Mouse (Mus musculus) neural tube, embryonic 11.5 days (tissue): ENCODE results near the gene Atrip. TPM values are rescaled to one million over a fixed set of nuclear protein-coding genes. Genes with fewer than 3 reads are reported as not detected.

Experiments used
- ATAC-seq: fragments of 200-750 bp; cut with Nextera tagmentation; 2 replicates; pipeline ENCODE4 v1.8.0; 2017; ENCODE audit warnings: moderate number of reproducible peaks, mild to moderate bottlenecking, moderate TSS enrichment, moderate library complexity; ENCODE audit not compliant: insufficient read depth, low FRiP score, low TSS enrichment
- DNase-seq: peaks from one replicate; pipeline ENCODE4 v3.0.0-alpha.2; 2015; ENCODE audit warnings: low spot score
- H3K27ac ChIP-seq: fragments of 300-500 bp; sonication (generic); 2 replicates; pipeline ENCODE4 v1.5.1; 2014; ENCODE audit warnings: low read depth, mild to moderate bottlenecking, low read length
- H3K27me3 ChIP-seq: fragments of 300-500 bp; sonication (generic); 2 replicates; pipeline ENCODE4 v1.6.1; 2014; ENCODE audit warnings: mild to moderate bottlenecking, low read length, mixed read lengths; ENCODE audit not compliant: control insufficient read depth, insufficient read depth
- H3K36me3 ChIP-seq: fragments of 300-500 bp; sonication (generic); 2 replicates; pipeline ENCODE4 v1.6.1; 2014; ENCODE audit warnings: mild to moderate bottlenecking, low read length, moderate library complexity, mixed read lengths; ENCODE audit not compliant: control insufficient read depth, insufficient read depth
- H3K4me1 ChIP-seq: fragments of 300-500 bp; sonication (generic); 2 replicates; pipeline ENCODE4 v1.6.1; 2014; ENCODE audit warnings: low read length, mixed read lengths; ENCODE audit not compliant: control insufficient read depth, insufficient read depth
- H3K4me2 ChIP-seq: fragments of 300-500 bp; sonication (generic); 2 replicates; pipeline ENCODE4 v1.6.1; 2014; ENCODE audit warnings: low read depth, mild to moderate bottlenecking, moderate library complexity
- H3K4me3 ChIP-seq: fragments of 300-500 bp; sonication (generic); 2 replicates; pipeline ENCODE4 v1.5.1; 2014; ENCODE audit warnings: low read depth, low read length
- H3K9ac ChIP-seq: fragments of 300-500 bp; sonication (generic); 2 replicates; pipeline ENCODE4 v1.6.1; 2014; ENCODE audit warnings: mild to moderate bottlenecking, low read length
- H3K9me3 ChIP-seq: fragments of 300-500 bp; sonication (generic); 2 replicates; pipeline ENCODE4 v1.6.1; 2016; ENCODE audit warnings: low read length; ENCODE audit not compliant: control insufficient read depth
- WGBS: fragments of 180-500 bp; shearing (Covaris S2); extraction: QIAGEN DNeasy Blood & Tissue Kit; methylation state at CpG from one replicate; pipeline ENCODE4 v1.1.7; 2014; 5-methylcytosine and 5-hydroxymethylcytosine counted together
- polyA plus RNA-seq: library from polyadenylated mRNA; unstranded; fragments of >200 nt; fragmentation: Nextera tagmentation; extraction: Ambion mirVana; gene quantifications from 2 replicates; pipeline ENCODE4 v1.2.1, GENCODE M21; 2014

Atrip gene
- polyA plus RNA-seq, 1 experiment from 2014 or later = 25.3 TPM

DNA sequence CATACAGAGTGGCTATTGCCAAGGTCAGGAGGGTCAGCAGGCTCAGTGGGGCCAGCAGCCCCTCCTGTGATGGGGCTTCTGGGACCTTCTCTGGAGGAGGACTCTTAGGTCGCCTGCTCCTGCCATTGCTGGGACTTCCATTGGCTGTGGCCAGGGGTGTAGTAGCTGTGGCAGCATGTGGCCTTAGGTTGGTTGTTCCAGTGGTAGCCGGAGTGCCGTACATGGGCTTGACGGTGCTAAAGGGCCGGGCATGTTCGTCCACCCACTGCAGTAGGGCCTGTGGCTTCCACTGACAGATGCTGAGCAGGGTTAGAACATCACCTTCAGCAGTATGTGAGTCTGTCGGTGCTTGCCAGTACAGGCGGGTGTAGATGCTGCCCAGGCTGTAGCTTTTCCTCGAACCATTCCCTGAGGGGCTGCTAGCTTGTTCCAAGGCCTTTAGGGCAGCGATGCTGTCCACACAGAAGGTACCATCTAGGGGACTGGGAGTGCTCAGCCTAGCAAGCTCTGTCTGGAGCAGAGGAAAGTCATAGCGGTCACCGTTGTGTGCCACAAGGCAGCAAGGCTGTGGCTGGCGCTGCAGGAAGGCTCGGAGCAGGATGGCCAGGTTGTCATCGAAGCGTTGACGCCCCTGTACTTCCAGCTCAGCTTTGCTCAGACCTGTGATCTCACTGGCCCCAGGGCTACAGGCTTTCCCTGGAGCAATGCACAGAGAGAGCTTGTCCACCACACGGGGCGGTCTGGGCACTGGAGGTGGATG, 15.7 kb downstream of the Atrip start:
- WGBS = 94% methylated on average over 19 of the region's 19 CpGs
- no peak overlapping the region for H3K4me2 ChIP-seq
- no peaks in the 10 kb centered on the region for H3K27me3 ChIP-seq
- H3K9ac ChIP-seq = no peak overlapping the region
- ATAC-seq (no peak), DNase-seq (no peak)
- H3K27ac ChIP-seq = no peak overlapping the region
- H3K9me3 ChIP-seq = no peaks in the 10 kb centered on the region
- peaks cover 3% of the 10 kb centered on the region; the same call in 1 of the 2 replicates for H3K4me1 ChIP-seq
- peaks cover 16% of the 10 kb centered on the region for H3K36me3 ChIP-seq
- no peak overlapping the region for H3K4me3 ChIP-seq

DNA sequence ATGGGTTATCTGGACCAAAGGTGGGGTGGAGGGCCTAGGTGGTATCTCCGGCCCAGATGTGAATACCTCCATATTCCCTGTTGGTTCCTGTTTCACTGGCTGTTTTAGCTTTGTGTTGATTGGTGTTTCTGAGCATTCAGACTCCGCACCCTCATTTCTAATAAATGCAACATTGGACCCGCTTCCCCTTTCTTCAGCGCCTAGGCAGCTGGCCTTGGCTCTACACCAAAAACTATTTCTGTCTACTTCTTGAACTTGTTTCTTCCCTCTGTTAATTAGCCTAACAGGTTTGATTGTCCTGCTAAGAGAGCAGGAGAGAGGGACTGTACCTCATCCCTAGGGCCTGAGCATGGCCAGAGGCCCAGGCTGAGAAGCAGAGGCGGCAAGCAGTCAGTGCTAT, 16.4 kb downstream of the Atrip start:
- no peak overlapping the region for H3K27ac ChIP-seq
- H3K36me3 ChIP-seq = peaks cover 16% of the 10 kb centered on the region
- H3K9me3 ChIP-seq = no peaks in the 10 kb centered on the region
- no peak overlapping the region for H3K4me2 ChIP-seq
- DNase-seq (no peak), ATAC-seq (no peak)
- H3K4me1 ChIP-seq = peaks cover 3% of the 10 kb centered on the region; the same call in 1 of the 2 replicates
- WGBS = 95% methylated on average over 5 of the region's 5 CpGs
- no peak overlapping the region for H3K4me3 ChIP-seq
- no peak overlapping the region for H3K9ac ChIP-seq
- no peaks in the 10 kb centered on the region for H3K27me3 ChIP-seq

GRCm38 (mm10) chr9:109056916-109057315, 17.0 kb downstream of the Atrip start:
- H3K9me3 ChIP-seq = no peaks in the 10 kb centered on the region
- peaks cover 3% of the 10 kb centered on the region; the same call in 1 of the 2 replicates for H3K4me1 ChIP-seq
- H3K27me3 ChIP-seq = no peaks in the 10 kb centered on the region
- ATAC-seq (no peak), DNase-seq (no peak)
- H3K4me2 ChIP-seq = no peak overlapping the region
- 92% methylated on average over 4 of the region's 4 CpGs for WGBS
- H3K36me3 ChIP-seq = peaks cover 16% of the 10 kb centered on the region
- no peak overlapping the region for H3K4me3 ChIP-seq
- no peak overlapping the region for H3K27ac ChIP-seq
- no peak overlapping the region for H3K9ac ChIP-seq

DNA sequence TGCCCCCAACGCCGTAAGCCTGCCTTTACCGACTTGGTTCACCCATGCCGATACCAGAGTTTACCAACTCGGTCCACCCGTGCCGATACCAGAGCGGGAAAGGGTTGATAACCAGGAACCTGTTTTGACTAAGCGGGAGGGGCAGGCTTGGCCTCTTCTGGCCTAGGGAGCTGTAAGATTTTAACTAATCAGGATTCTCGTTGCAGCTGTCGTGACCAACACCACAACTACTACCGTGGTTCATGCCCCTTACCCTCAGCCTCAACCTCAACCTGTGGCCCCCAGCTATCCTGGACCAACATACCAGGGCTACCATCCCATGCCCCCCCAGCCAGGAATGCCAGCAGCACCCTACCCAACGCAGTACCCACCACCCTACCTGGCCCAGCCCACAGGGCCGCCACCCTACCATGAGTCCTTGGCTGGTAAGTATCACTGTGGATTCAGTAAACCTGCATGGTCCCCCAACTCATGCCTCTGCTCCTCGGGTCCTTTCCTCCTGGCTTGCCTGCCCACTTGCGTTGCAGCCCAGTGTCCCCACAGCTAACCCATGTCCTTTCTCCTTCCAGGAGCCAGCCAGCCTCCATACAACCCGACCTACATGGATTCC, 17.7 kb downstream of the Atrip start:
- DNase-seq = no peak
- Histone ChIP-seq H3K27ac (no peak overlapping the region), H3K27me3 (no peaks in the 10 kb centered on the region), H3K9ac (no peak overlapping the region), H3K4me1 (peaks cover 3% of the 10 kb centered on the region; the same call in 1 of the 2 replicates), H3K36me3 (peaks cover 15% of the 10 kb centered on the region), H3K4me3 (no peak overlapping the region), H3K9me3 (no peaks in the 10 kb centered on the region), H3K4me2 (no peak overlapping the region)
- ATAC-seq = no peak
- 94% methylated on average over 17 of the region's 17 CpGs for WGBS

- H3K4me3 ChIP-seq = peak overlapping the region; percentile 12; the same call in 1 of the 2 replicates
- no peak overlapping the region for H3K27ac ChIP-seq
- ATAC-seq (no peak), DNase-seq (no peak)
- H3K4me1 ChIP-seq = peaks cover 3% of the 10 kb centered on the region; the same call in 1 of the 2 replicates
- H3K4me2 ChIP-seq = peak overlapping the region; percentile 26; the same call in 1 of the 2 replicates
- no peaks in the 10 kb centered on the region for H3K9me3 ChIP-seq
- H3K9ac ChIP-seq = peak overlapping the region; percentile 45; the same call in 1 of the 2 replicates
- H3K27me3 ChIP-seq = no peaks in the 10 kb centered on the region
- 91% methylated on average over 12 of the region's 12 CpGs for WGBS
- H3K36me3 ChIP-seq = peaks cover 15% of the 10 kb centered on the region
These were observed 18.5 kb downstream of the Atrip start for GRCm38 (mm10) chr9:109055271-109056030.

GRCm38 (mm10) chr9:109054712-109055111, 19.2 kb downstream of the Atrip start:
- Histone ChIP-seq H3K9ac (peak overlapping the region; percentile 45), H3K27me3 (no peaks in the 10 kb centered on the region), H3K4me2 (peak overlapping the region; percentile 26), H3K4me3 (peak overlapping the region; percentile 12; the same call in 1 of the 2 replicates), H3K27ac (no peak overlapping the region), H3K9me3 (no peaks in the 10 kb centered on the region), H3K4me1 (peaks cover 3% of the 10 kb centered on the region; the same call in 1 of the 2 replicates), H3K36me3 (peaks cover 12% of the 10 kb centered on the region)
- ATAC-seq (no peak), DNase-seq (peak; percentile 47)
- 11% methylated on average over 7 of the region's 7 CpGs for WGBS

DNA sequence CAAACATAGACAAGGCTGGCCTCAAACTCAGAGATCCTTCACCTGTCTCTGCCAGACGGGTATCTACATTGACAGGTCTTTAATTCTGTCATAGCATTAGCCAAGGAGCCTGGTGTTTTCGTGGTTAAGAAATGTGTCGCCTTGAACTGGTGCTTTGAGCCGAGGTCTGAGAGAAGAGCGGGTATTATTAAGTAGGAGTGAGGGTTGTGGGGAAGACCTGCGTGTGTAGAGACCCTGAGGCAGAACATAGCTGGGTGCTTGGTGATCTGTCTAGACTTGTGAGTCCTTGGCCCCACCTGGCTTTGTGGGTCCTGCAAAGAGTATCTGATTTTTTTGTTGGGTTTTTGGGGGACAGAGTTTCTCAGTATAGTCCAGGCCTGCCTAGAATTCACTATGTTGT, 20.1 kb downstream of the Atrip start:
- ATAC-seq (no peak), DNase-seq (no peak)
- Histone ChIP-seq H3K27me3 (no peaks in the 10 kb centered on the region), H3K4me1 (peaks cover 3% of the 10 kb centered on the region; the same call in 1 of the 2 replicates), H3K36me3 (peaks cover 12% of the 10 kb centered on the region), H3K4me2 (no peak overlapping the region), H3K4me3 (no peak overlapping the region), H3K9ac (no peak overlapping the region), H3K27ac (no peak overlapping the region), H3K9me3 (no peaks in the 10 kb centered on the region)
- WGBS = 82% methylated on average over 6 of the region's 6 CpGs

GRCm38 (mm10) chr9:109053366-109053765, 20.6 kb downstream of the Atrip start:
- 87% methylated on average over 3 of the region's 3 CpGs for WGBS

More at GRCm38 (mm10) chr9:109053366-109053765, 20.6 kb downstream of the Atrip start:
- no peak overlapping the region for H3K9ac ChIP-seq
- H3K9me3 ChIP-seq = no peaks in the 10 kb centered on the region
- H3K4me2 ChIP-seq = no peak overlapping the region
- no peak overlapping the region for H3K4me3 ChIP-seq
- no peaks in the 10 kb centered on the region for H3K27me3 ChIP-seq
- peaks cover 3% of the 10 kb centered on the region; the same call in 1 of the 2 replicates for H3K4me1 ChIP-seq
- DNase-seq (no peak), ATAC-seq (no peak)
- H3K36me3 ChIP-seq = peaks cover 10% of the 10 kb centered on the region
- H3K27ac ChIP-seq = no peak overlapping the region
